Mouse (Mus musculus) spleen, adult 2 months (tissue): Measurements from ENCODE around the gene Nav2.

ENCODE experiments used
- CTCF ChIP-seq: fragments of 200-500 bp; IDR thresholded peaks from 2 replicates; pipeline ENCODE4 v1.5.1; 2011; ENCODE audit warnings: mild to moderate bottlenecking, inconsistent platforms; ENCODE audit not compliant: insufficient read depth, insufficient read length, insufficient replicate concordance; ENCODE audit errors: extremely low read depth
- POLR2A ChIP-seq: fragments of 200-500 bp; IDR thresholded peaks from 2 replicates; pipeline ENCODE4 v1.6.1; 2011; ENCODE audit warnings: low read depth, low read length, inconsistent platforms

GRCm38 (mm10) chr7:49457398-49457797 is 548.9 kb downstream of the Nav2 start:
- no peak for TF ChIP-seq POLR2A
- no peak for TF ChIP-seq CTCF
